Mouse (Mus musculus) MEL (cell line): ENCODE results near the gene Gm1043.

ENCODE experiments used
- CHD2 ChIP-seq: IDR thresholded peaks from 2 replicates; pipeline ENCODE4 v1.6.1; 2011; ENCODE audit warnings: low read length, improper control_type of control experiment
- CTCF ChIP-seq, 3 experiments: IDR thresholded peaks in 2 of 3; conservative IDR thresholded peaks in 1 of 3; 2 replicates each; pipeline ENCODE4 v1.5.1; 2011 to 2012; ENCODE audit warnings: low read length in 3 of 3, low read depth in 2 of 3, mild to moderate bottlenecking in 2 of 3, improper control_type of control experiment in 1 of 3, inconsistent platforms in 1 of 3, mixed read lengths in 1 of 3, moderate library complexity in 1 of 3; ENCODE audit not compliant: control insufficient read depth in 1 of 3, insufficient read depth in 1 of 3, poor library complexity in 1 of 3, severe bottlenecking in 1 of 3
- EP300 ChIP-seq, 2 experiments: IDR thresholded peaks; 2 replicates each; pipeline ENCODE4 v1.6.1; 2011; ENCODE audit warnings: improper control_type of control experiment in 2 of 2, low read length in 2 of 2, low read depth in 1 of 2, mild to moderate bottlenecking in 1 of 2
- GATA1 ChIP-seq: IDR thresholded peaks from 2 replicates; pipeline ENCODE4 v1.6.1; 2011; ENCODE audit warnings: low read depth, low read length, improper control_type of control experiment
- HCFC1 ChIP-seq: IDR thresholded peaks from 2 replicates; pipeline ENCODE4 v1.6.1; 2012; ENCODE audit warnings: low read depth, mild to moderate bottlenecking, inconsistent platforms, low read length, improper control_type of control experiment, moderate library complexity
- MAX ChIP-seq: IDR thresholded peaks from 2 replicates; pipeline ENCODE4 v1.6.1; 2011; ENCODE audit warnings: low read length, improper control_type of control experiment
- MXI1 ChIP-seq: IDR thresholded peaks from 2 replicates; pipeline ENCODE4 v1.6.1; 2011; ENCODE audit warnings: mild to moderate bottlenecking, low read depth, low read length, improper control_type of control experiment
- NELFE ChIP-seq: IDR thresholded peaks from 2 replicates; pipeline ENCODE4 v1.6.1; 2011; ENCODE audit warnings: low read depth, low read length, improper control_type of control experiment
- POLR2A ChIP-seq, 2 experiments: IDR thresholded peaks; 2 replicates each; pipeline ENCODE4 v1.6.1; 2011 to 2012; ENCODE audit warnings: low read length in 2 of 2, mild to moderate bottlenecking in 2 of 2, control low read depth in 1 of 2, improper control_type of control experiment in 1 of 2, low read depth in 1 of 2, moderate library complexity in 1 of 2; ENCODE audit not compliant: control insufficient read depth in 1 of 2, insufficient read depth in 1 of 2, poor library complexity in 1 of 2
- SMC3 ChIP-seq: IDR thresholded peaks from 2 replicates; pipeline ENCODE4 v1.6.1; 2011; ENCODE audit warnings: low read depth, low read length, improper control_type of control experiment
- TAL1 ChIP-seq: IDR thresholded peaks from 2 replicates; pipeline ENCODE4 v1.6.1; 2012; ENCODE audit warnings: mild to moderate bottlenecking, inconsistent platforms, low read length, moderate library complexity, mixed read lengths
- TCF12 ChIP-seq: IDR thresholded peaks from 2 replicates; pipeline ENCODE4 v1.6.1; 2014; ENCODE audit warnings: low read depth, mild to moderate bottlenecking, inconsistent platforms, low read length, improper control_type of control experiment, moderate library complexity
- USF1 ChIP-seq: IDR thresholded peaks from 2 replicates; pipeline ENCODE4 v1.6.1; 2014; ENCODE audit warnings: low read depth, mild to moderate bottlenecking, inconsistent platforms, low read length, improper control_type of control experiment, moderate library complexity
- ZNF384 ChIP-seq: IDR thresholded peaks from 2 replicates; pipeline ENCODE4 v1.6.1; 2012; ENCODE audit warnings: low read depth, mild to moderate bottlenecking, inconsistent platforms, low read length, improper control_type of control experiment

GRCm38 (mm10) chr5:37190378-37190777 lies 105.2 kb downstream of the Gm1043 start:
- TF ChIP-seq CTCF (IDR thresholded peaks at IDR 0.05 in 2 of 3, conservative IDR thresholded peaks at IDR 0.05 in 1 of 3; ENCODE audit: control insufficient read depth in 1 of 3, insufficient read depth in 1 of 3, low read depth in 2 of 3, low read length in 3 of 3, poor library complexity in 1 of 3, severe bottlenecking in 1 of 3) (no peak), SMC3 (no peak), TCF12 (no peak), NELFE (no peak), USF1 (no peak), MAX (no peak), MXI1 (no peak), ZNF384 (no peak), GATA1 (no peak), TAL1 (no peak), CHD2 (no peak), HCFC1 (no peak), EP300 (IDR thresholded peaks at IDR 0.05; ENCODE audit: low read depth in 1 of 2, low read length in 2 of 2) (no peak), POLR2A (IDR thresholded peaks at IDR 0.05; ENCODE audit: control insufficient read depth in 1 of 2, insufficient read depth in 1 of 2, low read depth in 1 of 2, low read length in 2 of 2, poor library complexity in 1 of 2) (no peak)
